Mouse (Mus musculus) E14TG2a.4 (cell line): Measurements from ENCODE around the gene Hsd17b1.

Experiments
- CTCF ChIP-seq: conservative IDR thresholded peaks from 2 replicates; pipeline ENCODE4 v1.5.1; 2014; ENCODE audit warnings: low read length
- NANOG ChIP-seq: IDR thresholded peaks from 2 replicates; pipeline ENCODE4 v1.6.1; 2014; ENCODE audit warnings: borderline replicate concordance, low read length, mixed read lengths
- POU5F1 ChIP-seq: IDR thresholded peaks from 2 replicates; pipeline ENCODE4 v1.6.1; 2014; ENCODE audit warnings: low read length, borderline replicate concordance

- TF ChIP-seq CTCF (no peak), NANOG (no peak), POU5F1 (no peak)
Observed at GRCm38 (mm10) chr11:101118105-101118504, 39.9 kb downstream of the Hsd17b1 start.
